Mouse (Mus musculus) heart, embryonic 12.5 days (tissue): Measurements from ENCODE around the gene Mef2d. TPM values are rescaled to one million over a fixed set of nuclear protein-coding genes. Genes with fewer than 3 reads are reported as not detected.

ENCODE experiments used
- ATAC-seq: fragments of 200-750 bp; cut with Nextera tagmentation; 2 replicates; pipeline ENCODE4 v1.8.0; 2017; ENCODE audit warnings: moderate TSS enrichment, moderate library complexity; ENCODE audit not compliant: insufficient number of reproducible peaks, low FRiP score
- H3K27ac ChIP-seq: fragments of 300-500 bp; sonication (generic); 2 replicates; pipeline ENCODE4 v1.5.1; 2016; ENCODE audit warnings: mild to moderate bottlenecking, moderate library complexity; ENCODE audit not compliant: poor library complexity, severe bottlenecking
- H3K27me3 ChIP-seq: fragments of 300-500 bp; sonication (generic); replicated peaks from 2 replicates; pipeline ENCODE4 v1.6.1; 2016; ENCODE audit warnings: mild to moderate bottlenecking, moderate library complexity
- H3K36me3 ChIP-seq: fragments of 300-500 bp; sonication (generic); 2 replicates; pipeline ENCODE4 v1.6.1; 2016; ENCODE audit warnings: mild to moderate bottlenecking, moderate library complexity
- H3K4me1 ChIP-seq: fragments of 300-500 bp; sonication (generic); replicated peaks from 2 replicates; pipeline ENCODE4 v1.6.1; 2016; ENCODE audit warnings: mild to moderate bottlenecking
- H3K4me2 ChIP-seq: fragments of 300-500 bp; sonication (generic); 2 replicates; pipeline ENCODE4 v1.6.1; 2016; ENCODE audit warnings: mild to moderate bottlenecking, moderate library complexity
- H3K4me3 ChIP-seq: fragments of 300-500 bp; sonication (generic); 2 replicates; pipeline ENCODE4 v1.5.1; 2016; ENCODE audit warnings: mild to moderate bottlenecking
- H3K9ac ChIP-seq: fragments of 300-500 bp; sonication (generic); 2 replicates; pipeline ENCODE4 v1.6.1; 2016; ENCODE audit warnings: mild to moderate bottlenecking, moderate library complexity
- H3K9me3 ChIP-seq: fragments of 300-500 bp; sonication (generic); replicated peaks from 2 replicates; pipeline ENCODE4 v1.6.1; 2016; ENCODE audit warnings: mild to moderate bottlenecking, moderate library complexity
- WGBS: fragments of 180-500 bp; shearing (Covaris S2); methylation state at CpG from one replicate; pipeline ENCODE4 v1.1.7; 2016; 5-methylcytosine and 5-hydroxymethylcytosine counted together
- polyA plus RNA-seq: library from polyadenylated mRNA; unstranded; fragments of >200 nt; fragmentation: Nextera tagmentation; extraction: Ambion mirVana; gene quantifications from 2 replicates; pipeline ENCODE4 v1.2.1, GENCODE M21; 2016

Mef2d gene
- polyA plus RNA-seq, 1 experiment from 2014 or later: 53.5 TPM

DNA sequence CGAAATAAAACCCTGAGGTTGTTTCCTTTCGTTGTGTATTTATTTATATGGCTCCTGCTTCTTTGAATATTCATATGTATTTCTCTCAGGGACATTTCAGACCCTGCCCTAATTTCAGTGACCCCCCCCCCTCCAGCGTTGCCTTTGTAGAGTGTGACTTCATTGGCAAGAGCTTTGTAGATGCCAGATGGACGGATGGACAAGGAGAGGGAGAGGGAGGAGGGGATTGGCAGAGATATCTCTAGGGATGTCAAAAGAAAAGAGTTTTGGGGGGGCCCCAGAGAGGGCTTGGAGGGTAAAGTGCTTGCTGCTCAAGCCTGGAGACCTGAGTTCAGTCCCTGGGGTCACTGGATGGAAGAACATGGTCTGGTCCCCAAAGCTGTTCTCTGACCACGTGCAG, 61.3 kb downstream of the Mef2d start:
- H3K9me3 ChIP-seq: no peaks in the 10 kb centered on the region
- H3K4me3 ChIP-seq: no peak overlapping the region
- H3K36me3 ChIP-seq: no peaks in the 10 kb centered on the region
- H3K27me3 ChIP-seq: peaks cover 98% of the 10 kb centered on the region
- no peak for ATAC-seq
- H3K27ac ChIP-seq: no peak overlapping the region
- no peak overlapping the region for H3K4me2 ChIP-seq
- 8% methylated on average over 5 of the region's 5 CpGs for WGBS
- no peak overlapping the region for H3K9ac ChIP-seq
- H3K4me1 ChIP-seq: peaks cover 11% of the 10 kb centered on the region

DNA sequence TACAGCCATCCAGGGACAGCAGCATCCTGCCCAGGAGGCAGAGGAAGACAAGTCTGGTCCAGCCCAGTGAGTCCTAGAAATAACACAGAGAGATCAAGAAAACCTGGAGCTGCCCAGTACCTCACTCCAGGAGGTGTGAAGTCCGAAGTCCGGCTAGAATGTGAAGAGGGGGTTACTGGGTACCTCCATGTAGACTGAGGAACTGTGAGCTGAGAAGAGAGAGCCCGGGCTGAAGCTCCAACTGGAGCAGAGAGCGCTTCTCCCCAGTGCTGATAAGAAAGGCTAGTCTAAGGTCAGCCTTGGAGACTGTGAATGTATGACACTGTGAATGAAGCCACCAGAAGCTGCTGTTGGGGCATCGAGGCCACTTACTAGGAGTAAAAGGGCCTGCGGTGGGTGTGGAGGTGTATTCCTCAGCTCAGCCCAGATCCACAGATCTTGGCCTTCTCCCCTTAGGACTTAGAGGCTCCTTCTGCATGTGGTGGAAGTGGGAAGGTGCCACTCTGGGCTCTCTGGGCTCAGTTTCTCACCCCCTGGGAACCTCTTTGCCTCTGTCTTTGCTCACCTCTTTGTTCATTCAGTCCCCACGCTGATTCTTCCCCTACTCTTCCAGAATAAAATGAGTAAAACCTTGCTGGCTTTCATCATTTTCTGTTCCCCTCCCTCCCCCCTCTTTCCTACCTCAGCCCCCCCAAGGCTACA, 62.0 kb downstream of the Mef2d start:
- Histone ChIP-seq H3K27me3 (peaks cover 98% of the 10 kb centered on the region), H3K9me3 (no peaks in the 10 kb centered on the region), H3K9ac (no peak overlapping the region), H3K4me3 (no peak overlapping the region), H3K4me2 (no peak overlapping the region), H3K36me3 (no peaks in the 10 kb centered on the region), H3K27ac (no peak overlapping the region), H3K4me1 (peaks cover 11% of the 10 kb centered on the region)
- ATAC-seq: no peak
- 2% methylated on average over 7 of the region's 7 CpGs for WGBS

DNA sequence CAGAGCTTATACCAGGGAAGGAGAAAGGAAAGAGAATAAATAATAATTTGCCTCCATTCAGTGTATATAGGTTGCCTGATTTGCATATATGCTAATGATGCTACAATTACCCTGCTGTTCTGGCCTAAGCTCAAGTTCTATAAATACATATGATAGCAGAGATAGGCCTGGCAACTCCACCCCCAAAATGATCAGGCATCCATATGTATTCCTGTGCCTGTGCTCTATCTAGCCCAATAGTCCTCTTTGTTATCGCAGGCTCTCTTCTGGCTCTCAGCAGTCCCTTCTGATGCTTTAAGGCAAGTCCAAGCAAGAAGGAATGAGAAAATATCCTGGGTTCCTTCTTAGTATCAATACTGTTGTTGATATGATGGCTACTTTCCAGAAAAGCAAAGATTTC, 62.6 kb downstream of the Mef2d start:
- H3K27ac ChIP-seq: no peak overlapping the region
- H3K4me1 ChIP-seq: peaks cover 11% of the 10 kb centered on the region
- no peak for ATAC-seq
- no peaks in the 10 kb centered on the region for H3K36me3 ChIP-seq
- H3K27me3 ChIP-seq: peaks cover 98% of the 10 kb centered on the region
- no peak overlapping the region for H3K9ac ChIP-seq
- no peaks in the 10 kb centered on the region for H3K9me3 ChIP-seq
- H3K4me3 ChIP-seq: no peak overlapping the region
- WGBS: 24% methylated on average over 1 of the region's 1 CpGs
- H3K4me2 ChIP-seq: no peak overlapping the region

- H3K4me1 ChIP-seq: peaks cover 10% of the 10 kb centered on the region
- peaks cover 99% of the 10 kb centered on the region for H3K27me3 ChIP-seq
- no peak overlapping the region for H3K27ac ChIP-seq
- WGBS: 10% methylated on average over 4 of the region's 4 CpGs
- H3K9ac ChIP-seq: no peak overlapping the region
- H3K4me3 ChIP-seq: no peak overlapping the region
- no peaks in the 10 kb centered on the region for H3K9me3 ChIP-seq
- H3K36me3 ChIP-seq: no peaks in the 10 kb centered on the region
- no peak overlapping the region for H3K4me2 ChIP-seq
- ATAC-seq: no peak
Observed at GRCm38 (mm10) chr3:88205176-88205562, 63.0 kb downstream of the Mef2d start.

GRCm38 (mm10) chr3:88205563-88206491, 63.7 kb downstream of the Mef2d start:
- no peak overlapping the region for H3K4me3 ChIP-seq
- WGBS: 4% methylated on average over 8 of the region's 8 CpGs
- ATAC-seq: no peak

DNA sequence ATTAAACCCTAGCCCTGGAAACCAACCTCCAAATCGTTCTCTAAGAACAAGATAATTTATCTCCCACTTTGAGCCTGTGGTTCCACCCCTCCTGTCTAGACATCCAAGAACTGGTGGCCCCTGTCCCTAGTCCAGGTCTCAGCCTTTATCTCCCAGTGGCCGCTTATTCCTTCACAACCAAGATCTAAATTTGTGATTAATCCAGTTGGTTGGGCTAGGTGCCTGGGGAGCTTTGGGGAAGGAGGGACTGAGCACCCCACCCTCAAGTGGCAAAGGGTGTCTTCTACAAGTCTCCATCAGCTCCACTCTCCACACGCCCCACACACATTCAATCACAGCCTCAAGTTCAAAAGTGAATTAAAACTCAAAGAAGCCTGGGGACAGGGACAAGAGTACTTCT, 64.3 kb downstream of the Mef2d start:
- H3K9me3 ChIP-seq: no peaks in the 10 kb centered on the region
- ATAC-seq: no peak
- no peak overlapping the region for H3K4me3 ChIP-seq
- WGBS: 4% methylated on average over 3 of the region's 3 CpGs
- no peaks in the 10 kb centered on the region for H3K4me1 ChIP-seq
- no peak overlapping the region for H3K4me2 ChIP-seq
- no peaks in the 10 kb centered on the region for H3K36me3 ChIP-seq
- peaks cover 99% of the 10 kb centered on the region for H3K27me3 ChIP-seq
- H3K27ac ChIP-seq: no peak overlapping the region
- no peak overlapping the region for H3K9ac ChIP-seq

More at GRCm38 (mm10) chr3:88205563-88206491, 63.7 kb downstream of the Mef2d start:
- Histone ChIP-seq H3K9ac (no peak overlapping the region), H3K36me3 (no peaks in the 10 kb centered on the region), H3K9me3 (no peaks in the 10 kb centered on the region), H3K4me2 (no peak overlapping the region), H3K27ac (no peak overlapping the region), H3K27me3 (peaks cover 99% of the 10 kb centered on the region), H3K4me1 (peaks cover 3% of the 10 kb centered on the region)

GRCm38 (mm10) chr3:88206901-88207371, 64.8 kb downstream of the Mef2d start:
- ATAC-seq: no peak
- Histone ChIP-seq H3K4me3 (no peak overlapping the region), H3K9ac (no peak overlapping the region), H3K27me3 (peaks cover 99% of the 10 kb centered on the region), H3K4me2 (no peak overlapping the region), H3K4me1 (no peaks in the 10 kb centered on the region), H3K27ac (no peak overlapping the region), H3K36me3 (no peaks in the 10 kb centered on the region), H3K9me3 (no peaks in the 10 kb centered on the region)
- WGBS: under 1% methylated on average over 12 of the region's 14 CpGs

DNA sequence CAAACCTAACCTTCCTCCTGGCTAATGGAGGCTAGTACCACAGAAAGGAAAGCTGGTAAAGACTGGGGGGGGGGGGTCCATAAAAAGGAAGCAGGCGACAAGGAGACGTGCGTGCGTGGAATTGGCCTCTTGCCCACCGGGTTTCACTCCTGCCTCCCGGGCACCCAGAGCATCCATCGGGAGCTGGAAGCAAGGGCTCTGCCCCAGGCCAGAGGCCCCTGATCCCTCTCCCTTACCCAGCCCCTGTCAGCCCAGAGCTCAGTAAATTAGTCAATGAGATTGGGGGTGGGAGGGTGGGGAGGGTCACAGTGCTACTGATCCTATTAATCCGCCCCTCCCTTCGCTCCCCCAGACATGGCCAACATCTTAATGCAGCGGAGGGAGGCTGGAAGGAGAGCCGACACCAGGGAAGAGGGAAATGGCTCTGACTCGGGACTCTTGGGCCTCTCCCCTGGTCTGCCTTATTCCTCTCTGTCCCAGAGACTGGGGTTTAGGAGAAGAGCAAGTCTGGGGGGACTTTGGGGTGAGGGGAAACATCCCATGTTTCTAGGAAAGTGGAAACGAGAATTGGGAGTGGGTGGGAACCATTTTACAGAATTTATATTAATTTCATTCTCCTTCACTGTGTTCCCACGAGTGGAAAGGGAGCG, 65.4 kb downstream of the Mef2d start:
- WGBS: 3% methylated on average over 15 of the region's 15 CpGs
- Histone ChIP-seq H3K9ac (no peak overlapping the region), H3K27me3 (peaks cover 99% of the 10 kb centered on the region), H3K9me3 (no peaks in the 10 kb centered on the region), H3K4me3 (no peak overlapping the region), H3K4me2 (no peak overlapping the region), H3K36me3 (no peaks in the 10 kb centered on the region), H3K4me1 (no peaks in the 10 kb centered on the region), H3K27ac (no peak overlapping the region)
- ATAC-seq: no peak

GRCm38 (mm10) chr3:88208226-88208720, 66.1 kb downstream of the Mef2d start:
- 10% methylated on average over 3 of the region's 3 CpGs for WGBS
- ATAC-seq: no peak
- no peaks in the 10 kb centered on the region for H3K9me3 ChIP-seq
- H3K27me3 ChIP-seq: peaks cover 98% of the 10 kb centered on the region
- no peak overlapping the region for H3K9ac ChIP-seq
- no peaks in the 10 kb centered on the region for H3K36me3 ChIP-seq
- no peaks in the 10 kb centered on the region for H3K4me1 ChIP-seq
- H3K27ac ChIP-seq: no peak overlapping the region
- no peak overlapping the region for H3K4me3 ChIP-seq
- no peak overlapping the region for H3K4me2 ChIP-seq

- Histone ChIP-seq H3K9ac (no peak overlapping the region), H3K4me2 (no peak overlapping the region), H3K27me3 (peaks cover 98% of the 10 kb centered on the region), H3K9me3 (no peaks in the 10 kb centered on the region), H3K36me3 (no peaks in the 10 kb centered on the region), H3K4me3 (no peak overlapping the region), H3K27ac (no peak overlapping the region), H3K4me1 (peaks cover 2% of the 10 kb centered on the region; the same call in 1 of the 2 replicates)
- 3% methylated on average over 6 of the region's 6 CpGs for WGBS
- no peak for ATAC-seq
Observed at GRCm38 (mm10) chr3:88209306-88209705, 67.1 kb downstream of the Mef2d start.

DNA sequence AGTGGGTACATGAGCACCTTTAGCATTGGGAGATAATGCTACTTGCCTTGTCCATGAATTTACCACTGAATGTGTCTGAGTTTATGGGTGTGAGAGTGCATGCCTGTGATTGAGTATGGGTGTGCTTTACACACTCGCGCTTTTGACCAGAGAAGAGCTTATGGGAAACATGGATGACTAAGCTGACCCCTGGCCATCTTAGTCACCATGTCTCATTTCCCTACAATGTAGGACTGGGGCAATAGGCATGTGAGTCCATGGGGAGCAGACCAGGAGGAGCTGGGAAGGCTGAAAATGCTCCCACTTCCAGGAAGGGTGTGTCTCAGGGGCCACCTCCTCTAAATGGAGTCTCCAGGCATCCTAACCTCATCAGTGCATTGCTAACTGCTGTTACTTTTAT, 67.9 kb downstream of the Mef2d start:
- H3K27me3 ChIP-seq: peaks cover 98% of the 10 kb centered on the region
- no peaks in the 10 kb centered on the region for H3K36me3 ChIP-seq
- no peak overlapping the region for H3K27ac ChIP-seq
- H3K4me3 ChIP-seq: no peak overlapping the region
- WGBS: 40% methylated on average over 2 of the region's 2 CpGs
- H3K4me1 ChIP-seq: peaks cover 10% of the 10 kb centered on the region
- H3K4me2 ChIP-seq: no peak overlapping the region
- ATAC-seq: no peak
- no peak overlapping the region for H3K9ac ChIP-seq
- no peaks in the 10 kb centered on the region for H3K9me3 ChIP-seq
